Mouse (Mus musculus) myocyte (in vitro differentiated cells): ENCODE measurements around the gene Gm3138. TPM values are rescaled to one million over a fixed set of nuclear protein-coding genes. Genes with fewer than 3 reads are reported as not detected.
"Not testable (repeated sequence)": the region's sequence is repeated elsewhere in the genome, so short reads cannot be mapped to it uniquely, and the experiment has no call there.

Source experiments
- H3K27me3 ChIP-seq: one replicate; pipeline ENCODE4 v1.6.1; 2011; ENCODE audit not compliant: control insufficient read depth, insufficient read depth, insufficient read length
- H3K36me3 ChIP-seq: one replicate; pipeline ENCODE4 v1.6.1; 2011; ENCODE audit not compliant: control insufficient read depth, insufficient read depth
- H3K4me2 ChIP-seq: one replicate; pipeline ENCODE4 v1.6.1; 2011; ENCODE audit warnings: low read depth, control low read depth
- H3K4me3 ChIP-seq: one replicate; pipeline ENCODE4 v1.5.1; 2011; ENCODE audit warnings: mild to moderate bottlenecking, control low read depth, moderate library complexity
- H3K79me2 ChIP-seq: one replicate; pipeline ENCODE4 v1.6.1; 2011; ENCODE audit not compliant: control insufficient read depth, insufficient read depth
- H3ac ChIP-seq: one replicate; pipeline ENCODE4 v1.6.1; 2011; ENCODE audit not compliant: control insufficient read depth, insufficient read length
- polyA plus RNA-seq: library from polyadenylated mRNA; unstranded; fragments of >200 nt; fragmentation: generic; extraction: Trizol; gene quantifications from one replicate; pipeline ENCODE4 v1.2.1, GENCODE M21; 2012; ENCODE audit warnings: missing spikeins

Gm3138 gene
- polyA plus RNA-seq = not detected

DNA sequence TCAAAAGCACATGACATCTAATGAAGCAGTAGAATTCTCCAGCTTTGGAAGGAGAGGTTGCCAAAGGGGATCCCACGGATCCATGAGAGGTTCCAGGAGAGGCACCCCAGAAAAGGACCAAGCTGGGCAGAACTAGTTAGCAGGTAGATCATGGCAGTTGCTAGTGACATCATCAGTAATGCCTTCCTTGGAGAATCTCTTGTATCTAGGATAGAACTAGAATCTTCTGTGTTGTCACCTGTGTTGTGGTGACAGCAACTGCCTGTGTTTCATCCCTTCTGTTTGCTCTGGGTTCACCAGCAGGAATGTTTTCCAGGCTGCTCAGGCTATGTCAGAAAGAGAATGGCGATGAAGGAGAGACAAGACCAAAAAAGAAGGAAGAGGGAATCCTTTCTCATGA is at the start of gene Gm3138:
Gene Gm3138, plus strand, starts transcription at position 301 of the 400 bp plus-strand sequence.
- H3K4me2 ChIP-seq, H3ac ChIP-seq, H3K4me3 ChIP-seq, H3K27me3 ChIP-seq, H3K36me3 ChIP-seq, H3K79me2 ChIP-seq: not testable (repeated sequence)

DNA sequence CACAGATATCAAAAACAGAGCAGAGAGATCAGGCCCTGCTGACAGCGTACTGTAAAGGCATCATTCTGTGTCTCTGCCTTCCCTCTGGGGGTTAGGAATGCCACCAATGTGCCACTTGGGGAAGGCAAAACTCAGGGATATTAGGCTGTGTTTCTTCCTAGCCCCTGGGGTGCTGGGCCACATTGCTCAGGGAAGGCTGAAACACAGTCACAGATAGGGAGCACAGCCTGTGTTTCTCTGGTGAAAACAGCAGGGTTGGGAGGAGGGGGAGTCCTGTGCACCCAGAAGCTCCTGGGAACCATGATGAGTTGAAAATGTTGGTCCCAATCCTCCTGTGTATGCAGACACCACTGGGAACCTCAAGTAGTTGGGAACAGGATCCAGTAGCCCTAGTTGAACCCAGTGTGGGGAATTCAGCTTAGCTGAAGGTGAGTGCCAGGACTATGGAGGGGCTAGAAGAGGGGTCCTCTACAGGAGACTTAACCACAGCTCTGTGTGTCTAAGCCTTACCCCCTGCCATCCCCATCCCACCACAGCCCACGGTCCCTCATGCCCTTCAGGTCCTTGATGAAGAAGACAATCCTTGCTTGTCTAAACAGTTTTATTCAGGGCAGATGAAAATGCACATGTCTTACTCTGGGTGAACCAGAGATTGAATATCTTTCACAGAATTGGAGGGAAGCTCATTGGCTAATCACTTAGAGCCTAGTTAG is 20.0 kb downstream of the Gm3138 start:
- not testable (repeated sequence) for H3K79me2 ChIP-seq, H3K36me3 ChIP-seq, H3ac ChIP-seq, H3K4me2 ChIP-seq, H3K27me3 ChIP-seq, H3K4me3 ChIP-seq

DNA sequence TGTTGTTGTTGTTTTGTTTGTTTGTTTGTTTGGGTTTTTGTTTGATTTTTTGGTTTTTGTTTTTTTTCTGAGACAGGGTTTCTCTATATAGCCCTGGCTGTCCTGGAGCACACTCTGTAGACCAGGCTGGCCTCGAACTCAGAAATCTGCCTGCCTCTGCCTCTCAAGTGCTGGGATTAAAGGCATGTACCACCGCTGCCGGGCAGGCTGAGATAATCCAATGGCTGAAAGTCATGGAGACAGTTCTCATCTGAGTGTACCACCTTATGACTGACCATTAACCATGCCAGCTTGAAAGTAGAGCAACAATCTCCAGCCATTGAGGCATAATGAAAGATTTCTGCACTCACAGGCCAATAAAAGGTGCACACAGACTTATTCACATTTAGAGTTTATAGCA is 30.4 kb downstream of the Gm3138 start:
- not testable (repeated sequence) for H3K27me3 ChIP-seq, H3K36me3 ChIP-seq, H3K79me2 ChIP-seq, H3ac ChIP-seq, H3K4me3 ChIP-seq, H3K4me2 ChIP-seq

Other genes with a start within 250 kb of the Gm3138 start
- gene Gm5796, start 225.7 kb upstream of the Gm3138 start, polyA plus RNA-seq = not detected
- gene Gm3115, start 165.5 kb upstream of the Gm3138 start, polyA plus RNA-seq = not detected
- not detected for gene Gm8108, start 139.1 kb upstream of the Gm3138 start, polyA plus RNA-seq
- not detected for gene Gm3127, start 84.6 kb upstream of the Gm3138 start, polyA plus RNA-seq
- gene Gm2974, start 67.1 kb upstream of the Gm3138 start, polyA plus RNA-seq = not detected
- gene Gm3149, start 67.7 kb downstream of the Gm3138 start, polyA plus RNA-seq = not detected
- gene 2610042L04Rik, start 85.1 kb downstream of the Gm3138 start, polyA plus RNA-seq = not detected
- gene Gm3159, start 147.9 kb downstream of the Gm3138 start, polyA plus RNA-seq = not detected
- not detected for gene Gm3164, start 165.8 kb downstream of the Gm3138 start, polyA plus RNA-seq
- gene Gm3173, start 181.4 kb downstream of the Gm3138 start, polyA plus RNA-seq = not detected
- not detected for gene Gm3182, start 232.1 kb downstream of the Gm3138 start, polyA plus RNA-seq